Mouse (Mus musculus): ENCODE data around the gene Arhgap10. TPM values are rescaled to one million over a fixed set of nuclear protein-coding genes. Genes with fewer than 3 reads are reported as not detected.

Arhgap10 gene
- total and polyA plus RNA-seq, 2 experiments from 2014 or later: 23.6 to 33.3 TPM

DNA sequence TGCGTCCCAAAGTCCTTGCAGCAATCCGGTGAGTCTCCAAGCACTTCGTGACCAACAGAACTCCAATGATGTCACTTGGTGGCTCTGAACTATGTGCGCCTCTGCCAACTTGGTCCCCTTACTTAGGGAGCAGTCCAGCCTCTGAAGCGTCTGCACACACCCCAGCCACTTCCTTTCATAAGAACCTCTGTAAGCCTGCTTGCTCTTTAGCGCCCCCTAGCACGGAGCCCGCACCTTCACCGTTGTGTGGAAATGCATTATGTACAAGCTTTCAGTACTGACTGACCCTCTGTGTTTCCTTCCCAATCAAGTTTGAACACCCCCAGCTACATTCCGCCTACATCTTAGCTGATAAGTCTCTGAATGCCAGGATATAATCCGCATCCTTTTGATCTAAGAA is 138.5 kb downstream of the Arhgap10 start:
- DNase-seq (ENCODE audit: low spot score): no peak
- H3K9me3 ChIP-seq (replicated peaks; ENCODE audit: control insufficient read depth, low read length): no peaks in the 10 kb centered on the region
- TF ChIP-seq EP300 (IDR thresholded peaks at IDR 0.05; ENCODE audit: low read depth) (no peak), CTCF (IDR thresholded peaks at IDR 0.05; ENCODE audit: low read depth) (peak; percentile 46)
- no peak overlapping the region for H3K4me2 ChIP-seq (ENCODE audit: low read depth, low read length)
- H3K4me3 ChIP-seq (ENCODE audit: low read depth, low read length): no peak overlapping the region
- H3K9ac ChIP-seq (replicated peaks; ENCODE audit: low read depth, low read length): no peak overlapping the region
- ATAC-seq (ENCODE audit: insufficient read depth, low read depth): no peak
- H3K27ac ChIP-seq (ENCODE audit: low read depth): no peak overlapping the region
- no peaks in the 10 kb centered on the region for H3K27me3 ChIP-seq (ENCODE audit: control insufficient read depth, insufficient read depth, low read length)
- no peaks in the 10 kb centered on the region for H3K4me1 ChIP-seq (ENCODE audit: control insufficient read depth, insufficient read depth)
- 67% methylated on average over 11 of the region's 11 CpGs for whole genome bisulfite sequencing
- peaks cover 48% of the 10 kb centered on the region for H3K36me3 ChIP-seq (replicated peaks; ENCODE audit: control insufficient read depth, insufficient read depth, low read length)

DNA sequence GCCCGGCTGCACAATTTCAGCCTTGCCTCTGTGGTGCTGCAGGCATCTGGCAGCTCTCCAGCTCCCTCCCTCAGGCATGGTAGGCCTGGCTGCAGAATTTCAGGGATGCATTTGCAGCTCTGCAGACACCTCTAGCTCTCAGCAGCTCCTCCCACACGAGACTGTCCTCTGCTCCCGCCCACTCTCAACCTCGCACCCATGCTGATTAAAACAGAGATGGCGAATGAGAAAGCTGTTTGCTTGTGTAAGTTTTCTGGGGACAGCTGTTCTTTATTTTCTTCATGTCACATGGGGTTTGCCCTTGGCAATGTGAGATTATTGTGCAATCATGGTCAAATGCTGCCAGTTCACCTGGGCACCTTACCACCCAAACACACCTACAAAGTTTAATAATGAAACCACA is 141.3 kb downstream of the Arhgap10 start:
- Histone ChIP-seq H3K9me3 (replicated peaks; ENCODE audit: control insufficient read depth, low read length) (no peaks in the 10 kb centered on the region), H3K4me2 (ENCODE audit: low read depth, low read length) (no peak overlapping the region), H3K36me3 (replicated peaks; ENCODE audit: control insufficient read depth, insufficient read depth, low read length) (peaks cover 41% of the 10 kb centered on the region), H3K4me3 (ENCODE audit: low read depth, low read length) (no peak overlapping the region), H3K27ac (ENCODE audit: low read depth) (no peak overlapping the region), H3K9ac (replicated peaks; ENCODE audit: low read depth, low read length) (no peak overlapping the region), H3K27me3 (ENCODE audit: control insufficient read depth, insufficient read depth, low read length) (no peaks in the 10 kb centered on the region), H3K4me1 (ENCODE audit: control insufficient read depth, insufficient read depth) (no peaks in the 10 kb centered on the region)
- 16% methylated on average over 5 of the region's 5 CpGs for WGBS
- TF ChIP-seq EP300 (IDR thresholded peaks at IDR 0.05; ENCODE audit: low read depth) (no peak), CTCF (IDR thresholded peaks at IDR 0.05; ENCODE audit: low read depth) (no peak)
- DNase-seq (ENCODE audit: low spot score): peak; percentile 33
- ATAC-seq (ENCODE audit: insufficient read depth, low read depth): peak; percentile 53; the same call in 1 of the 2 replicates

DNA sequence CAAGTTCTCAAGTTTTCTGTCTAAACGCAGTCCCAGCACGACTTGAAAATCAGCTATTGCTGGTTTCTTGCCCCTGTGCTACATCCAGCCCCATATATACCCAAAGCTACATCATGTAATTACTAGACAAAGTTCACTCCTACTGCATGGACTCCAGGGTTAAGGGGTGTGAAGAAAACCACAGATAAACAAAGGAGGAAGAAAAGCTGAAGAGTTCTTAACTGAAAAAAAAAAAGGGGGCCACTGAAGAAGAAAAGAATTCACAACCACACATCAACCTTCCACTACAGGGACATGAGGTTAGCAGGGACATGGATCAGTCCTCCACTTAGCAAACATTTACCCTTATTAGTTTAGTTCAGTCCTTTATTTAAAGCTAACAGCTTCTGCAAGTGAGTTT is 141.8 kb downstream of the Arhgap10 start:
- TF ChIP-seq EP300 (IDR thresholded peaks at IDR 0.05; ENCODE audit: low read depth) (no peak), CTCF (IDR thresholded peaks at IDR 0.05; ENCODE audit: low read depth) (no peak)
- Histone ChIP-seq H3K27ac (ENCODE audit: low read depth) (no peak overlapping the region), H3K4me1 (ENCODE audit: control insufficient read depth, insufficient read depth) (no peaks in the 10 kb centered on the region), H3K4me3 (ENCODE audit: low read depth, low read length) (no peak overlapping the region), H3K27me3 (ENCODE audit: control insufficient read depth, insufficient read depth, low read length) (no peaks in the 10 kb centered on the region), H3K9ac (replicated peaks; ENCODE audit: low read depth, low read length) (no peak overlapping the region), H3K9me3 (replicated peaks; ENCODE audit: control insufficient read depth, low read length) (no peaks in the 10 kb centered on the region), H3K4me2 (ENCODE audit: low read depth, low read length) (no peak overlapping the region), H3K36me3 (replicated peaks; ENCODE audit: control insufficient read depth, insufficient read depth, low read length) (peaks cover 36% of the 10 kb centered on the region)
- DNase-seq (ENCODE audit: low spot score) (no peak), ATAC-seq (ENCODE audit: insufficient read depth, low read depth) (no peak)
- 77% methylated on average over 2 of the region's 2 CpGs for WGBS

DNA sequence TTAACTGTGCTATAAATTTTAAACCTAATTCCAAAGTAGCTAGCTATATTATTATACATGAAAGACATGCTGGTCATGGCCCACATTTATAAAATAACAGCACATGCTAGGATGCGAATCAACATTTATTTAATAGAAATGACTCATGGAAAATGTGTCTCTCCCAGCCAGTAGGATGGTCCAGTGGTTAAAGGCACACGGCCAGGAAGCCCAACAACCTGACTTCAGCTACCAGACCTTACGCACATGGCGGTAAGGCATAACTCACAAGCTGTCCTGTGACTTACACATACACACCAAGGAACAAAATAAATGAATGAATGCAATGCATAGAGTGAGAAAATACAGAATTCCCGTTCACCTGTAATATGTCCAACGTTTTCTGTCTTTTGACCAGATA is 146.7 kb downstream of the Arhgap10 start:
- H3K27ac ChIP-seq (ENCODE audit: low read depth): no peak overlapping the region
- TF ChIP-seq CTCF (IDR thresholded peaks at IDR 0.05; ENCODE audit: low read depth) (no peak), EP300 (IDR thresholded peaks at IDR 0.05; ENCODE audit: low read depth) (no peak)
- peaks cover 22% of the 10 kb centered on the region for H3K36me3 ChIP-seq (replicated peaks; ENCODE audit: control insufficient read depth, insufficient read depth, low read length)
- no peak overlapping the region for H3K4me2 ChIP-seq (ENCODE audit: low read depth, low read length)
- WGBS: 89% methylated on average over 6 of the region's 6 CpGs
- ATAC-seq (ENCODE audit: insufficient read depth, low read depth) (no peak), DNase-seq (ENCODE audit: low spot score) (no peak)
- no peak overlapping the region for H3K4me3 ChIP-seq (ENCODE audit: low read depth, low read length)
- H3K9ac ChIP-seq (replicated peaks; ENCODE audit: low read depth, low read length): no peak overlapping the region
- no peaks in the 10 kb centered on the region for H3K27me3 ChIP-seq (ENCODE audit: control insufficient read depth, insufficient read depth, low read length)
- H3K9me3 ChIP-seq (replicated peaks; ENCODE audit: control insufficient read depth, low read length): no peaks in the 10 kb centered on the region
- H3K4me1 ChIP-seq (ENCODE audit: control insufficient read depth, insufficient read depth): no peaks in the 10 kb centered on the region

DNA sequence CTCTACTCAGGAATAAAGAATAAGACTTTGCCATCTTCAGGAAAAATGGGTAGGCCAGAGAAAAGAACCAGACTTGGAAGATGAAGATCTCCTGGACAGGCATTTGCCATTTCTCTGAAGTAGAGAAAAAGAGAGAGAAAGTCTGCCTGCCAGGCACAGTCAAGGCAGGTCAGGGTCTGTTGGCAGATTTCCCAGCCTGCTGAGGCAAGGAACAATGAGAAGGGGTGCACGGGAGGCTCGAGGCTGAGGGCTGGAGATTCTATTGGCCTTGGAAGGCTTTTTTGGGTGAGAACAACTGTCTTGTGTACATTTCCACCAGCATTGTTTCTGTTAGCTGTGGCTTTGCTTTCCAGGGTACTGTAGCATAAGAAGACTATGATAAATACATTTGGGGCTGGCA is 147.4 kb downstream of the Arhgap10 start:
- 12% methylated on average over 2 of the region's 2 CpGs for WGBS
- Histone ChIP-seq H3K36me3 (replicated peaks; ENCODE audit: control insufficient read depth, insufficient read depth, low read length) (peaks cover 23% of the 10 kb centered on the region), H3K27ac (ENCODE audit: low read depth) (no peak overlapping the region), H3K9me3 (replicated peaks; ENCODE audit: control insufficient read depth, low read length) (no peaks in the 10 kb centered on the region), H3K4me1 (ENCODE audit: control insufficient read depth, insufficient read depth) (no peaks in the 10 kb centered on the region), H3K9ac (replicated peaks; ENCODE audit: low read depth, low read length) (no peak overlapping the region), H3K4me3 (ENCODE audit: low read depth, low read length) (no peak overlapping the region), H3K4me2 (ENCODE audit: low read depth, low read length) (no peak overlapping the region), H3K27me3 (ENCODE audit: control insufficient read depth, insufficient read depth, low read length) (no peaks in the 10 kb centered on the region)
- ATAC-seq (ENCODE audit: insufficient read depth, low read depth) (no peak), DNase-seq (ENCODE audit: low spot score) (no peak)
- TF ChIP-seq EP300 (IDR thresholded peaks at IDR 0.05; ENCODE audit: low read depth) (no peak), CTCF (IDR thresholded peaks at IDR 0.05; ENCODE audit: low read depth) (no peak)

DNA sequence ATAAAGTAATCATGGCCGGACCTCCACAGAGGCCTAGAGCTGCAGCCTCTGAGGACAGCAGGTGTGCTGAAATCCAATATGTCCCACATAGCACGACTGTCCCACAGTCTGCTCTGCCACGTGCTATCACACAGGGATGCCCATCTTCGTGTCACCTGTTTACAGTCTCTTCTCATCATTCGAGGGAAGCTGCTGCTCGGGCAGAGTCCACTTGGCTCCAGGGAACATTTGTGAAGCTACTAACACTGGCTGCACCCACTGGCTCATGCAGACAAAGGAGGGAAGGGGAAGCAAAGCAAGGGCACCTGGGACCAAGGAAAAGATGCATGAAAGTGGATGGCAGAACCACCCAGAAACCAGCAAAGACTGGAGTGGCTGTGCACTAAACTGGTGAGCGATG is 148.1 kb downstream of the Arhgap10 start:
- no peaks in the 10 kb centered on the region for H3K9me3 ChIP-seq (replicated peaks; ENCODE audit: control insufficient read depth, low read length)
- no peak overlapping the region for H3K9ac ChIP-seq (replicated peaks; ENCODE audit: low read depth, low read length)
- no peak overlapping the region for H3K27ac ChIP-seq (ENCODE audit: low read depth)
- H3K27me3 ChIP-seq (ENCODE audit: control insufficient read depth, insufficient read depth, low read length): no peaks in the 10 kb centered on the region
- 86% methylated on average over 7 of the region's 7 CpGs for WGBS
- no peak overlapping the region for H3K4me3 ChIP-seq (ENCODE audit: low read depth, low read length)
- no peak for ATAC-seq (ENCODE audit: insufficient read depth, low read depth)
- H3K4me1 ChIP-seq (ENCODE audit: control insufficient read depth, insufficient read depth): no peaks in the 10 kb centered on the region
- no peak for DNase-seq (ENCODE audit: low spot score)
- peaks cover 29% of the 10 kb centered on the region for H3K36me3 ChIP-seq (replicated peaks; ENCODE audit: control insufficient read depth, insufficient read depth, low read length)
- no peak overlapping the region for H3K4me2 ChIP-seq (ENCODE audit: low read depth, low read length)
- no peak for TF ChIP-seq CTCF (IDR thresholded peaks at IDR 0.05; ENCODE audit: low read depth)
- TF ChIP-seq EP300 (IDR thresholded peaks at IDR 0.05; ENCODE audit: low read depth): no peak

Data from heart, postnatal 0 days (tissue).